Mouse (Mus musculus): Measurements from ENCODE around the gene Slc35e3. TPM values are rescaled to one million over a fixed set of nuclear protein-coding genes. Genes with fewer than 3 reads are reported as not detected.

Gene Slc35e3
- total and polyA plus RNA-seq, 2 experiments from 2014 or later: 23.9 to 24.9 TPM

DNA sequence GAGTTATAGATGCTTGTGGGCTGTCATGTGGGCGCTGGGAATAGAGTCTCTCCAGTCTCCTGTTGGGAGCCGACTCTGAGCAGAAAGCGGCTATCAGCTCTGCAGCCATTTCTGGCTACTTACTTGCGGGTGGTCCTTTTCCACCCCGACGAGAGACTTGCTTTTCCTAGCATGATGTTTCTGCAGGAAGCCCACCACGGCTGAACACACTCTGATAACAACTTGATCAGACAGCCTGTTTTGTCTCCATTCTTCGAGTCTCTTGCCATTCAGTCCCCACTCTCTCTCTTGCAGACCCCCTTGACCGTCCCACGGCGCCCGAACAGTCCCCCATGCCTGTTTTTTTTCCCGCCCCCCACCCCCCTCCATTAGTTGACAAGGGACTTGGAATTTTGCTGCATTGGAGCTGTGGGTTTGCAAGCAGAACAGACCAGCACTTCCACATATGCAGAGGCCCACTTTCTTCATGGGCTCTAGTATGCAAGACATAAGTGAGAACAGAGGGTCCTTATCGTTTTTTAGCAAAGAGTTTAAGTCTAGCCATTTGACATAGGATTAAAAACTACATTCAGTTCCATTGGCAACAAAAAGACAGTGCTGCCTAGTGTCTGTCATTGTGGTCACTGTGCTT is 13.1 kb downstream of the Slc35e3 start:
- WGBS: 89% methylated on average over 14 of the region's 14 CpGs
- Histone ChIP-seq H3K27ac (no peak overlapping the region), H3K9me3 (ENCODE audit: low read length) (no peaks in the 10 kb centered on the region), H3K4me1 (ENCODE audit: insufficient read depth, low read length) (no peaks in the 10 kb centered on the region), H3K4me3 (ENCODE audit: low read length) (no peak overlapping the region), H3K36me3 (ENCODE audit: insufficient read depth, low read length) (peaks cover 13% of the 10 kb centered on the region), H3K27me3 (ENCODE audit: insufficient read depth, low read length) (no peaks in the 10 kb centered on the region), H3K4me2 (ENCODE audit: low read depth, low read length) (no peak overlapping the region), H3K9ac (replicated peaks; ENCODE audit: low read length) (no peak overlapping the region)
- ATAC-seq (no peak), DNase-seq (ENCODE audit: low spot score) (no peak)
- no peak for TF ChIP-seq CTCF (IDR thresholded peaks at IDR 0.05; ENCODE audit: low read depth)

DNA sequence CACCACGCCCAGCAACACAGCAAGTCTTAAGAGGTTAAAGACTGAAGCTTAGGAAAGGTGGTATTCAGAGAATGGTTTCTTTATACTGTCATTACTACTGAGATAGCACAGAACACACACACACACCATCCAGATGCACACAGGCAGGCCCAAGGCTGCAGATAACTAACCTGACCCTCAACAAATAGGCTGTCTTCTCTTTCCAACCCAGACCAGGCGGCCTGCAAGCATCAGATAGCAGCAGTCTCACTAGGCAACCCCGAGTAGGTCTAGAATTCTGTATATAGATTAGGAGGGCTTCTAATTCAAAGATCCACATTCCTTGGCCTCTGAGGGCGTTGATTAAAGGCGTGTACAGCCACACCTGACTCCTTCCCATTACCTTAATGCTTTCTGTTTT is 14.0 kb downstream of the Slc35e3 start:
- ATAC-seq: no peak

DNA sequence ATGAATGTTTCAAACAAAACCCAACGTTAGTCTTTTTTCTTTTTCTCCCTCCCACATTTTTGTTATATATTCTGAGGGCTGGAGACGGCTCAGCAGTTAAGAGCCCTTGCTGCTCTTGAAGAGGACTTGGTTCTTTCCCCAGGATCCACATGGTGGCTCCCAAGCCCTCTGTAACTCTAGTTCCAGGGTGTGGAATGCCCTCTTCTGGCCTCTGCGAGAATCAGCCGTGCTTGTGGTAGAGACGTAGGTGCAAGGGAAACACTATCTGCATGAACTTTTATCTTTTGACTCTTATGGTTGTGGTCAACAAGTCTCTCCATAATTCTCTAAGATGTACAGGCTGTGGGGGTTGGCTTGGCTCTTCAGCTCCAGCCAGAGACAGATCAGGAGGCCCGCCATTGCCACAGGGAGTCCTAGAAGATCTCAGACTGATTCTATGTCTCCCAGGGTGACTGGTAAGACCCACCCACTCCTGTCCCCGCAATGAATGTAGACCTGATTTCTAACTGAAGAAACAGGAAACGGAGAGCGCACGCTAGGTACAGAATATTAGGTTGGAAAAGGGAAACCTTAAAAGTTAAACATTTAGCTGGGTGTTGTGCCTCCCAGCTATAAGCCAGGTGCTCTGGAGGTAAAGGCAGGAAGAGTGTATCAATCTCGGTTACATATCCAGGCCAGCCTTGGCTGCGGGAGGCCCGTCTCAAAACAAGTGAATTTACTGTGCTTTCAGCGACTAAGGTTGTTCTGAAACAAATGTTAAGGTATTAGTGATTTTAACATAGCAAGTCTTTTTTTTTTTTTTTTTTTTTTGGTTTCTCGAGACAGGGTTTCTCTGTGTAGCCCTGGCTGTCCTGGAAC is 14.7 kb downstream of the Slc35e3 start:
- Histone ChIP-seq H3K4me3 (ENCODE audit: low read length) (no peak overlapping the region), H3K9ac (replicated peaks; ENCODE audit: low read length) (no peak overlapping the region), H3K4me2 (ENCODE audit: low read depth, low read length) (no peak overlapping the region), H3K27me3 (ENCODE audit: insufficient read depth, low read length) (no peaks in the 10 kb centered on the region), H3K36me3 (ENCODE audit: insufficient read depth, low read length) (peaks cover 4% of the 10 kb centered on the region), H3K4me1 (ENCODE audit: insufficient read depth, low read length) (no peaks in the 10 kb centered on the region), H3K27ac (no peak overlapping the region), H3K9me3 (ENCODE audit: low read length) (no peaks in the 10 kb centered on the region)
- 58% methylated on average over 14 of the region's 15 CpGs for WGBS
- ATAC-seq (no peak; the same call in 1 of the 2 replicates), DNase-seq (ENCODE audit: low spot score) (peak; percentile 62)
- peak; percentile 70 for TF ChIP-seq CTCF (IDR thresholded peaks at IDR 0.05; ENCODE audit: low read depth)

More for the DNA sequence above, 14.0 kb downstream of the Slc35e3 start:
- no peak overlapping the region for H3K4me2 ChIP-seq (ENCODE audit: low read depth, low read length)
- no peak for TF ChIP-seq CTCF (IDR thresholded peaks at IDR 0.05; ENCODE audit: low read depth)
- no peaks in the 10 kb centered on the region for H3K4me1 ChIP-seq (ENCODE audit: insufficient read depth, low read length)
- H3K27me3 ChIP-seq (ENCODE audit: insufficient read depth, low read length): no peaks in the 10 kb centered on the region
- H3K36me3 ChIP-seq (ENCODE audit: insufficient read depth, low read length): peaks cover 9% of the 10 kb centered on the region
- DNase-seq (ENCODE audit: low spot score): no peak
- 88% methylated on average over 5 of the region's 5 CpGs for WGBS
- H3K9ac ChIP-seq (replicated peaks; ENCODE audit: low read length): no peak overlapping the region
- no peaks in the 10 kb centered on the region for H3K9me3 ChIP-seq (ENCODE audit: low read length)
- no peak overlapping the region for H3K27ac ChIP-seq
- H3K4me3 ChIP-seq (ENCODE audit: low read length): no peak overlapping the region

DNA sequence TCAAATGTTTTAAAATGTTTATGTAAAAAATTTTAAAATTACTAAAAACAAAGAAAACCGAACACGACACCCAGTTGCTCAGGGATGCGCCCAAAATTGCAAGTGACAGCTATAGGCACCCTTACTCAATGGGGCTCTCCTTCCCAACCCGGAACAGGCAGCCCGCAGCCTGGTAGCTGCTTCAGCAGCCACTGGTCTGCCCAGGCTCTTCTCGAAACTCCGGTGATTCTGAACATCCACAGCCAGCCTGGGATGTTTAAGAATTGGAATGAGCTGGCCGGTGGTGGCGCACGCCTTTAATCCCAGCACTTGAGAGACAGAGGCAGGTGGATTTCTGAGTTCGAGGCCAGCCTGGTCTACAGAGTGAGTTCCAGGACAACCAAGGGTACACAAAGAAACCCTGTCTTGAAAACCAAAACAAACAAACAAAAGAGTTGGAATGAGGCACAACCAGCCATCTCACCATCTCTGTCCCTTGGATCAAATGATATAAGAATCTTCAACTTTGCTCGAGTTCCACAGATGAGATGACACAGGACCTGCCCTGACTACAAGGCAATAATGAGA is 15.4 kb downstream of the Slc35e3 start:
- H3K4me1 ChIP-seq (ENCODE audit: insufficient read depth, low read length): no peaks in the 10 kb centered on the region
- no peak for TF ChIP-seq CTCF (IDR thresholded peaks at IDR 0.05; ENCODE audit: low read depth)
- no peak for ATAC-seq
- WGBS: 96% methylated on average over 12 of the region's 12 CpGs
- no peaks in the 10 kb centered on the region for H3K27me3 ChIP-seq (ENCODE audit: insufficient read depth, low read length)
- no peaks in the 10 kb centered on the region for H3K36me3 ChIP-seq (ENCODE audit: insufficient read depth, low read length)
- no peak for DNase-seq (ENCODE audit: low spot score)
- no peak overlapping the region for H3K4me2 ChIP-seq (ENCODE audit: low read depth, low read length)
- no peaks in the 10 kb centered on the region for H3K9me3 ChIP-seq (ENCODE audit: low read length)
- no peak overlapping the region for H3K9ac ChIP-seq (replicated peaks; ENCODE audit: low read length)
- no peak overlapping the region for H3K27ac ChIP-seq
- no peak overlapping the region for H3K4me3 ChIP-seq (ENCODE audit: low read length)

DNA sequence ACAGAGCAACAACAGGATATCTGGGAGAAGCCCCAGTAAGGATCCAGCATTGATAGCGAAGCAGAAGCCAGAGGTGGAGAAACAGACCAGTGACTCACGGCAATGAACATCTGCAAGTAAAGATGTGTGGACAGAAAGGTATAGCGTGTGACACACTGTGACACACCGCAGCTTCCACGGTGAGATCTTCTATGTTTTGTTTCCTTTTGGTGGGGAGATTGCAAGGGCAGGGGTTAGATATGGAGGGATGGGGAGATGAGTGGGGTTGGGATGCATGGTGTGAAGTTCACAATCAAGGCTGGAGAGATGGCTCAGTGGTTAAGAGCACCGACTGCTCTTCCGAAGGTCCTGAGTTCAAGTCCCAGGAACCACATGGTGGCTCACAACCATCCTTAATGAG is 16.0 kb downstream of the Slc35e3 start:
- no peak for ATAC-seq
- Histone ChIP-seq H3K4me3 (ENCODE audit: low read length) (no peak overlapping the region), H3K27me3 (ENCODE audit: insufficient read depth, low read length) (no peaks in the 10 kb centered on the region), H3K9ac (replicated peaks; ENCODE audit: low read length) (no peak overlapping the region), H3K4me1 (ENCODE audit: insufficient read depth, low read length) (no peaks in the 10 kb centered on the region), H3K27ac (no peak overlapping the region), H3K9me3 (ENCODE audit: low read length) (no peaks in the 10 kb centered on the region), H3K36me3 (ENCODE audit: insufficient read depth, low read length) (no peaks in the 10 kb centered on the region), H3K4me2 (ENCODE audit: low read depth, low read length) (no peak overlapping the region)
- TF ChIP-seq CTCF (IDR thresholded peaks at IDR 0.05; ENCODE audit: low read depth): no peak
- DNase-seq (ENCODE audit: low spot score): no peak
- WGBS: 96% methylated on average over 7 of the region's 7 CpGs

DNA sequence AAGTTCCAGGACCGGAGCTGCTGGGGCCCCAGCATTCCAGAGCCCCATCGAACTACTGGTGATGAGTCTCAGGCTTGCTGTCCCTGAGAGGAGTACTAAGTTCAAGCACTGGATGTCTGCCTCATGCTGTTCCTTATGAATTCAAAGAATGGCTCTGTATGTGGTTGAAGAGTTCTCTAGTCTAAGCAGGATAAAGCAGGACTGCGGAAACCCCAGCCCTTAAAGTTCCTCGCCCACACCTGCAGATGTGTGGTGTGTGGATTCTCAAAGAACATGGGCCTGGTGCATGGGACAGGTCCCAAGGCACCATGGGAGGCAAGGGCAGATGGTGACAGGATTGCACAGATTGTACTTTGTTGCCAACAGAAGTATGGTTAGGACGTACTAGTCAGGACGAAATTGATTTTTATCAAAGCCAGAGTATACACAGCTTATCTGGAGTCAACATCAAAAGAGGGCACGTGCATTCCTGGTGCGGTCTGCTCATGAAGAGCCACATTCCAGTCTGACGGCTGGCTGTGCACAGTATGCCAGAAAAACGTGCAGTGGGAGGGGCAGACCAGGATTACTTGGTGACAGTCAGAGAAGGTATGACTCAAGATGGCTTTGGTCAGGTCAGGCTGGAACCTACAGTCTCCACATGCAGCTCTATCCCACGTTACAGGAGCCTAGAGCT is 16.9 kb downstream of the Slc35e3 start:
- Histone ChIP-seq H3K27ac (no peak overlapping the region), H3K36me3 (ENCODE audit: insufficient read depth, low read length) (no peaks in the 10 kb centered on the region), H3K27me3 (ENCODE audit: insufficient read depth, low read length) (no peaks in the 10 kb centered on the region), H3K4me3 (ENCODE audit: low read length) (no peak overlapping the region), H3K4me1 (ENCODE audit: insufficient read depth, low read length) (no peaks in the 10 kb centered on the region), H3K4me2 (ENCODE audit: low read depth, low read length) (no peak overlapping the region), H3K9ac (replicated peaks; ENCODE audit: low read length) (no peak overlapping the region), H3K9me3 (ENCODE audit: low read length) (no peaks in the 10 kb centered on the region)
- no peak for DNase-seq (ENCODE audit: low spot score)
- peak; percentile 43; the same call in 1 of the 2 replicates for ATAC-seq
- 74% methylated on average over 11 of the region's 11 CpGs for WGBS
- no peak for TF ChIP-seq CTCF (IDR thresholded peaks at IDR 0.05; ENCODE audit: low read depth)

Measured in hindbrain, postnatal 0 days (tissue).